Mouse (Mus musculus): ENCODE results near the gene Pth1r. TPM values are rescaled to one million over a fixed set of nuclear protein-coding genes. Genes with fewer than 3 reads are reported as not detected.
A peak's percentile ranks its signal among the peaks of the same experiment; 100 is the strongest.
"Not testable (repeated sequence)": the region's sequence is repeated elsewhere in the genome, so short reads cannot be mapped to it uniquely, and the experiment has no call there.

Gene Pth1r
- polyA plus RNA-seq, 1 experiment from 2014 or later = 12.3 TPM

DNA sequence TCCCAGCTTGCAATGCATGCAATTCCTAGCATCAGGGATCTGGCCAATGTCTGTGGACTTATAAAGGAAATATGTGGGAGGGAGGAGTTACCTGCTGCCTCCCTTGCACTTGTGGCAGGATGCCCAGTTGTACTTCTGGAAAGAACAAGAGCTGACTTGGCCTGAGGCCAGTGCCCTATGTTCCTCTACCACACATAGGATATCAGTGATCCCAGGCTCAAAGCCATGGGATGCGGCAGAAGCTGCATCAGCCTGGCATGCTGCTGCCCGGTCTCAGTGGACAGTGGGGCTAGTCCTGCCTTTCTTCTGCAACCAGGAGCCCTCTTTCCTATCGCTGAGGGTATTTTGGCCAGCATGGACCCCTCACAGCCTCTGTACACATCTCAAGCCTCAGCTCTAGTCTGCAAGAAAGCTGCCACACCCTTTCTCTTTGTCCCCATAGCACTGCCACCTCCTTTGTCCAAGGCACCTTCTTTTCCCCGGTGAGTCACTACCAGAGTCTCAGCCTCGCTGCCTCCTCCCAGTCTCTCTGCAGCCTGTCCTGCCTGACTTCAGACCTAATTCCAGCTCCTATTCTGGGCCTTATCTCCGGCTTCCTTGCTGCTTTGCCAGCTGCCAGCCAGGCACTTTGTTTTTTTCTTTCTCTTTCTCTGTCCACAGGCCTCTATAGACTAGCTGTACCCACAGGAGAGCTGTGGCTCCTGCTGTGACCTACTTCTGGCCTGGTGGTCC is 62.7 kb downstream of the Pth1r start:
- Histone ChIP-seq H3K4me3 (ENCODE audit: low read length) (no peak overlapping the region), H3K9ac (ENCODE audit: low read depth, low read length) (peak overlapping the region; percentile 32), H3K4me2 (ENCODE audit: low read length) (no peak overlapping the region), H3K27me3 (replicated peaks; ENCODE audit: control insufficient read depth, insufficient read depth, low read length) (no peaks in the 10 kb centered on the region), H3K9me3 (ENCODE audit: control insufficient read depth, low read length) (no peaks in the 10 kb centered on the region), H3K36me3 (ENCODE audit: control insufficient read depth, insufficient read depth, low read length) (no peaks in the 10 kb centered on the region), H3K27ac (ENCODE audit: low read depth, low read length) (peak overlapping the region; percentile 75), H3K4me1 (ENCODE audit: control insufficient read depth, insufficient read depth, low read depth, low read length) (peaks cover 41% of the 10 kb centered on the region)
- peak; percentile 43 for ATAC-seq
- 50% methylated on average over 6 of the region's 6 CpGs for WGBS

DNA sequence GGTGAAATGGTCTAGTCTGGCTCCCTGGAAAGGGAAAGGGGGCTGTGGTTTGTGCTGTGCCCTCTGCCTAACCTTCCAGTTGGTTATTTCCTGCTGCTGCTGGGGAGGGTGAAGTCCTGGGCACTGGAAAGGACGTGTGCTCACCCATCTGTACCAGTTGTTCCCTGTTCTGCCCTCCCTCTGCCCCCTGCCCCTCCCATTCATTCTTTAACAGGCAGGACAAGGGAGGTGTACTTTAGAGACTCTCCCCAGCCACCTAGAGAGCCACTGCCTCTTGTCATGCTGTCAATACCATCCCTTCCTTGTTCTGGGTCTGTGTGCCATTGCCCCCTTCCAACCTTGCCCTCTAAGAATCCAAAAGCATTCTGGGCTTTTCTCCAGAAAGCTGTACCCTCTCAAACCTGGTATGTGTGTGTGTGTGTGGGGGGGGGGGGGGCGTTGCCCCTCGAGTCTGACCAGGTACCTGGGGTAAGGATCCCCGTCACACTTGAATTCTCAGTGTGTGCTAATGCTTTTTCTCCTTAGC is 63.3 kb downstream of the Pth1r start:
- peak overlapping the region; percentile 74 for H3K27ac ChIP-seq (ENCODE audit: low read depth, low read length)
- peaks cover 41% of the 10 kb centered on the region for H3K4me1 ChIP-seq (ENCODE audit: control insufficient read depth, insufficient read depth, low read depth, low read length)
- no peak overlapping the region for H3K9ac ChIP-seq (ENCODE audit: low read depth, low read length)
- WGBS = 48% methylated on average over 4 of the region's 4 CpGs
- H3K4me2 ChIP-seq (ENCODE audit: low read length) = no peak overlapping the region
- H3K36me3 ChIP-seq (ENCODE audit: control insufficient read depth, insufficient read depth, low read length) = no peaks in the 10 kb centered on the region
- H3K27me3 ChIP-seq (replicated peaks; ENCODE audit: control insufficient read depth, insufficient read depth, low read length) = no peaks in the 10 kb centered on the region
- no peak overlapping the region for H3K4me3 ChIP-seq (ENCODE audit: low read length)
- H3K9me3 ChIP-seq (ENCODE audit: control insufficient read depth, low read length) = no peaks in the 10 kb centered on the region
- peak; percentile 19; the same call in 1 of the 2 replicates for ATAC-seq

DNA sequence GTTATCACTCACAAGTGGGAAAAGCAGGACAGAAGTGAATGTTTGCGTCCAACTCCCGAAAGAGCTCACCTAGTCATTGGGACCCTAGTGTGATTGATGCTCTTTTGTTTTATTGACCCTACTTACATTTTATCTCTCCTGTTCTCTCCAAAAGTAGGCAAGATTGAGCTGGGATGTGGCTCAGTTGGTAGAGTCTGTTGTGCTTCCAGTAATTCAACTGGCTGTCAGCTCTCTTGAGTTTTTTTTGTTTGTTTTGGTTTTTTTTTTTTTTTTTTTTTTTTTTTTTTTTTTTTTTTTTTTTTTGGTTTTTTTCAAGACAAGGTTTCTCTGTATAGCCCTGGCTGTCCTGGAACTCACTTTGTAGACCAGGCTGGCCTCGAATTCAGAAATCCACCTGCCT is 64.2 kb downstream of the Pth1r start:
- not testable (repeated sequence) for H3K27ac ChIP-seq (ENCODE audit: low read depth, low read length); H3K9ac ChIP-seq (ENCODE audit: low read depth, low read length)

GRCm38 (mm10) chr9:110682255-110682654 is 64.7 kb downstream of the Pth1r start:
- WGBS = 39% methylated on average over 5 of the region's 5 CpGs
- peak overlapping the region; percentile 48; the same call in 1 of the 2 replicates for H3K27ac ChIP-seq (ENCODE audit: low read depth, low read length)
- peaks cover 41% of the 10 kb centered on the region for H3K4me1 ChIP-seq (ENCODE audit: control insufficient read depth, insufficient read depth, low read depth, low read length)
- no peaks in the 10 kb centered on the region for H3K27me3 ChIP-seq (replicated peaks; ENCODE audit: control insufficient read depth, insufficient read depth, low read length)
- no peak overlapping the region for H3K4me3 ChIP-seq (ENCODE audit: low read length)
- H3K4me2 ChIP-seq (ENCODE audit: low read length) = no peak overlapping the region
- H3K36me3 ChIP-seq (ENCODE audit: control insufficient read depth, insufficient read depth, low read length) = no peaks in the 10 kb centered on the region
- H3K9ac ChIP-seq (ENCODE audit: low read depth, low read length) = no peak overlapping the region
- no peak for ATAC-seq
- H3K9me3 ChIP-seq (ENCODE audit: control insufficient read depth, low read length) = no peaks in the 10 kb centered on the region

More for the DNA sequence above, 64.2 kb downstream of the Pth1r start:
- H3K4me3 ChIP-seq (ENCODE audit: low read length); ATAC-seq; H3K36me3 ChIP-seq (ENCODE audit: control insufficient read depth, insufficient read depth, low read length); H3K4me2 ChIP-seq (ENCODE audit: low read length); H3K27me3 ChIP-seq (replicated peaks; ENCODE audit: control insufficient read depth, insufficient read depth, low read length); H3K9me3 ChIP-seq (ENCODE audit: control insufficient read depth, low read length): not testable (repeated sequence)
- WGBS = 84% methylated on average over 3 of the region's 3 CpGs
- peaks cover 41% of the 10 kb centered on the region for H3K4me1 ChIP-seq (ENCODE audit: control insufficient read depth, insufficient read depth, low read depth, low read length)

- peak overlapping the region; percentile 48; the same call in 1 of the 2 replicates for H3K27ac ChIP-seq (ENCODE audit: low read depth, low read length)
- ATAC-seq = peak; percentile 71
- H3K9me3 ChIP-seq (ENCODE audit: control insufficient read depth, low read length) = no peaks in the 10 kb centered on the region
- peaks cover 41% of the 10 kb centered on the region for H3K4me1 ChIP-seq (ENCODE audit: control insufficient read depth, insufficient read depth, low read depth, low read length)
- 28% methylated on average over 9 of the region's 9 CpGs for WGBS
- H3K4me3 ChIP-seq (ENCODE audit: low read length) = no peak overlapping the region
- H3K4me2 ChIP-seq (ENCODE audit: low read length) = no peak overlapping the region
- H3K36me3 ChIP-seq (ENCODE audit: control insufficient read depth, insufficient read depth, low read length) = no peaks in the 10 kb centered on the region
- H3K9ac ChIP-seq (ENCODE audit: low read depth, low read length) = no peak overlapping the region
- no peaks in the 10 kb centered on the region for H3K27me3 ChIP-seq (replicated peaks; ENCODE audit: control insufficient read depth, insufficient read depth, low read length)
These were observed 65.1 kb downstream of the Pth1r start for GRCm38 (mm10) chr9:110681817-110682216.

DNA sequence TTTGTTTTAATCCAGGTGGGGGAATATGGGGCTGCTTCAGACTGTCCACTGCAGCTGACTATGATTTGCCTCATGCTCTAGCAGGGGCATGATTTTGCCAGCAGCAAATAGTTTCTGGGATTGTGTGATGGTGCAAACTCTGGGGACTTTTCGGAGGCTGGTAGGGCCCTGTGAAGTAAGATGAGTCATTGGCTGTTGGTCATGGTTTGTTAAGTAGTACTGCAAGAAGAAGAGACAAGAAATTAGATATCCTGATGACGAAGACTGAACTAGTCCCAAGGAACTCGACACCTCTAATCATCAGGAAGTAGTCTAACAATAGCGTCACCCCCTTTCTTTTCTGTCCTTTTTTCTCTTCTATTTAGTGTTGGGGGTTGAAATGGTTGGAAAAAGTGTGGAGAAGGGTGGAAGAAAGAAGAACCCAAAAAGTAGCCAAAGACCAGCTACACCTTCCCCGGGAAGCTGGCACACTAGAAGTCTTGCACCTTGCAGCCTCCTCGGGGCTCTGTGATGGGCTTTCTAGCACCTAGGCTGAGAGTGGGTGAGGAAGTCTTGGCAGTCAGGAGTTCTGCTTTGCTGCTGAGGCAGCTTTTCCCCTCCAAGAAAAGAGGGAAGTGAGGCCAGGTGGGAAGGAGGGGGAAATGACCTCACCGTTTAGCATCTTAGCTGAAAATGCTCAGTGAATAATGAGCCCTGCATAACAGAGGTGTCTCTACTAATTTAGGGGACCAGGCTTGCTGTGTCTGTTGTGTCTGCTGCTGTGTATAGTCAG is 66.0 kb downstream of the Pth1r start:
- WGBS = 83% methylated on average over 7 of the region's 7 CpGs
- no peak overlapping the region for H3K4me3 ChIP-seq (ENCODE audit: low read length)
- H3K27me3 ChIP-seq (replicated peaks; ENCODE audit: control insufficient read depth, insufficient read depth, low read length) = no peaks in the 10 kb centered on the region
- no peaks in the 10 kb centered on the region for H3K9me3 ChIP-seq (ENCODE audit: control insufficient read depth, low read length)
- no peaks in the 10 kb centered on the region for H3K36me3 ChIP-seq (ENCODE audit: control insufficient read depth, insufficient read depth, low read length)
- no peak overlapping the region; the same call in 1 of the 2 replicates for H3K27ac ChIP-seq (ENCODE audit: low read depth, low read length)
- H3K9ac ChIP-seq (ENCODE audit: low read depth, low read length) = no peak overlapping the region
- no peak for ATAC-seq
- H3K4me2 ChIP-seq (ENCODE audit: low read length) = no peak overlapping the region
- H3K4me1 ChIP-seq (ENCODE audit: control insufficient read depth, insufficient read depth, low read depth, low read length) = peaks cover 41% of the 10 kb centered on the region

DNA sequence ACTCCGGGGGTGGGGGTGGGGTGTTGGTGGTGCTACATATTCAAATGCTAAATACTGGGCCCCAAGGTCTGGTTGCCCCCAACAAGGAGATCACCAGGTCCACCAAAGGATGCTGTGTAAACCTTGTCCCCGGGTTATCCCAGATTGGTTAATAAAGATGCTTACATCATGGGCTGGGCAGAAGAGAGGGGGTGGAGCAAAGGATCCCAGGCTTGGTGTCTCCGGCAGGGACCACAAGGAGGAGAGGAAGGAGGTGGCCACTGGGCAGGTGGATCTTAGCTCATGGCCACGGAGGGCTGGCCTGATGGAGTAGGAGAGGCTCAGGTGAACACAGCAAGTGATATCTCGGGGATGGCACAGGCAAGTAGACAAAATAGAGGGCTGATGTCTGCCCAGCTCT is 68.1 kb downstream of the Pth1r start:
- Histone ChIP-seq H3K27ac (ENCODE audit: low read depth, low read length) (no peak overlapping the region), H3K4me2 (ENCODE audit: low read length) (no peak overlapping the region), H3K4me3 (ENCODE audit: low read length) (no peak overlapping the region), H3K9ac (ENCODE audit: low read depth, low read length) (no peak overlapping the region), H3K36me3 (ENCODE audit: control insufficient read depth, insufficient read depth, low read length) (no peaks in the 10 kb centered on the region), H3K4me1 (ENCODE audit: control insufficient read depth, insufficient read depth, low read depth, low read length) (peaks cover 22% of the 10 kb centered on the region), H3K27me3 (replicated peaks; ENCODE audit: control insufficient read depth, insufficient read depth, low read length) (no peaks in the 10 kb centered on the region), H3K9me3 (ENCODE audit: control insufficient read depth, low read length) (no peaks in the 10 kb centered on the region)
- WGBS = 68% methylated on average over 5 of the region's 5 CpGs
- no peak for ATAC-seq

- Histone ChIP-seq H3K9ac (ENCODE audit: low read depth, low read length) (no peak overlapping the region), H3K27me3 (replicated peaks; ENCODE audit: control insufficient read depth, insufficient read depth, low read length) (no peaks in the 10 kb centered on the region), H3K4me2 (ENCODE audit: low read length) (no peak overlapping the region), H3K9me3 (ENCODE audit: control insufficient read depth, low read length) (no peaks in the 10 kb centered on the region), H3K4me3 (ENCODE audit: low read length) (no peak overlapping the region), H3K4me1 (ENCODE audit: control insufficient read depth, insufficient read depth, low read depth, low read length) (peaks cover 14% of the 10 kb centered on the region), H3K36me3 (ENCODE audit: control insufficient read depth, insufficient read depth, low read length) (no peaks in the 10 kb centered on the region), H3K27ac (ENCODE audit: low read depth, low read length) (no peak overlapping the region)
- 88% methylated on average over 8 of the region's 8 CpGs for WGBS
- no peak for ATAC-seq
These were observed 70.4 kb downstream of the Pth1r start for GRCm38 (mm10) chr9:110676492-110676911.

GRCm38 (mm10) chr9:110673107-110673752 is 73.7 kb downstream of the Pth1r start:
- H3K4me3 ChIP-seq (ENCODE audit: low read length) = no peak overlapping the region
- no peaks in the 10 kb centered on the region for H3K9me3 ChIP-seq (ENCODE audit: control insufficient read depth, low read length)
- H3K4me1 ChIP-seq (ENCODE audit: control insufficient read depth, insufficient read depth, low read depth, low read length) = peaks cover 11% of the 10 kb centered on the region
- peak overlapping the region; percentile 59 for H3K27ac ChIP-seq (ENCODE audit: low read depth, low read length)
- peak; percentile 50 for ATAC-seq
- no peaks in the 10 kb centered on the region for H3K27me3 ChIP-seq (replicated peaks; ENCODE audit: control insufficient read depth, insufficient read depth, low read length)
- WGBS = 50% methylated on average over 10 of the region's 10 CpGs
- H3K4me2 ChIP-seq (ENCODE audit: low read length) = no peak overlapping the region
- no peaks in the 10 kb centered on the region for H3K36me3 ChIP-seq (ENCODE audit: control insufficient read depth, insufficient read depth, low read length)
- H3K9ac ChIP-seq (ENCODE audit: low read depth, low read length) = no peak overlapping the region

Data from hindbrain, embryonic 16.5 days (tissue).